In genomic region chr9:106288864-106289263, GRCm38 (mm10) we compare ENCODE assay signal across 8 mouse cellular contexts. TPM values are rescaled to one million over a fixed set of nuclear protein-coding genes. Genes with fewer than 3 reads are reported as not detected.
A peak's percentile ranks its signal among the peaks of the same experiment; 100 is the strongest.
DNase-seq lines count a peak whose midpoint lies in the region; ATAC-seq lines count a peak whose summit lies in the region.

No protein-coding gene starts in this region.

- H3K27ac ChIP-seq in embryonic facial prominence, embryonic 11.5 days (replicated peaks; ENCODE audit: low read depth, low read length) = no peak overlapping the region
- H3K27ac ChIP-seq in limb, embryonic 13.5 days = no peak overlapping the region
- H3K27ac ChIP-seq in stomach, embryonic 15.5 days = no peak overlapping the region

- 27% methylated on average over 3 of the region's 3 CpGs for WGBS in embryonic facial prominence, embryonic 11.5 days
- 23% methylated on average over 3 of the region's 3 CpGs for WGBS in limb, embryonic 13.5 days
- 27% methylated on average over 3 of the region's 3 CpGs for WGBS in stomach, embryonic 15.5 days

- H3K27me3 ChIP-seq in embryonic facial prominence, embryonic 11.5 days (ENCODE audit: control insufficient read depth, insufficient read depth, low read length) = no peaks in the 10 kb centered on the region
- H3K27me3 ChIP-seq in limb, embryonic 13.5 days = no peaks in the 10 kb centered on the region
- no peaks in the 10 kb centered on the region for H3K27me3 ChIP-seq in stomach, embryonic 15.5 days (replicated peaks)

- ATAC-seq in embryonic facial prominence, embryonic 11.5 days (replicated peaks; ENCODE audit: insufficient number of reproducible peaks, low FRiP score, low TSS enrichment, low read depth) = no peak
- ATAC-seq in granulocyte monocyte progenitor cell, adult 5-6 weeks (replicated peaks; ENCODE audit: poor library complexity, severe bottlenecking) = peak; percentile 79
- ATAC-seq in limb, embryonic 13.5 days (ENCODE audit: low FRiP score, low read depth) = peak; percentile 80
- peak; percentile 49; the same call in 1 of the 2 replicates for ATAC-seq in monocyte, adult 5-6 weeks (replicated peaks; ENCODE audit: insufficient number of reproducible peaks, low FRiP score, low TSS enrichment, poor library complexity, severe bottlenecking)
- peak; percentile 61; the same call in 1 of the 2 replicates for ATAC-seq in stomach, embryonic 15.5 days (ENCODE audit: insufficient read depth, low FRiP score, low read depth)

- peak; percentile 73 for DNase-seq in 416B (ENCODE audit: low read depth)
- peak; percentile 52 for DNase-seq in adrenal gland, adult 8-10 months
- DNase-seq in embryonic facial prominence, embryonic 11.5 days (ENCODE audit: low spot score) = peak; percentile 81
- peak; percentile 63 to 87 for DNase-seq in kidney, adult 8-10 months

- no peak overlapping the region for H3K4me3 ChIP-seq in embryonic facial prominence, embryonic 11.5 days (ENCODE audit: low read depth, low read length)
- no peak overlapping the region for H3K4me3 ChIP-seq in limb, embryonic 13.5 days
- no peak overlapping the region for H3K4me3 ChIP-seq in stomach, embryonic 15.5 days (replicated peaks)

- H3K36me3 ChIP-seq in embryonic facial prominence, embryonic 11.5 days (replicated peaks; ENCODE audit: control insufficient read depth, insufficient read depth, low read depth, low read length) = no peaks in the 10 kb centered on the region
- H3K36me3 ChIP-seq in limb, embryonic 13.5 days = peaks cover 56% of the 10 kb centered on the region
- H3K36me3 ChIP-seq in stomach, embryonic 15.5 days = peaks cover 23% of the 10 kb centered on the region; the same call in 1 of the 2 replicates

- no peaks in the 10 kb centered on the region for H3K9me3 ChIP-seq in embryonic facial prominence, embryonic 11.5 days (replicated peaks; ENCODE audit: control insufficient read depth, low read length)
- H3K9me3 ChIP-seq in limb, embryonic 13.5 days = no peaks in the 10 kb centered on the region
- H3K9me3 ChIP-seq in stomach, embryonic 15.5 days = no peaks in the 10 kb centered on the region

- no peak overlapping the region for H3K4me2 ChIP-seq in embryonic facial prominence, embryonic 11.5 days (ENCODE audit: low read depth, low read length)
- no peak overlapping the region for H3K4me2 ChIP-seq in limb, embryonic 13.5 days (replicated peaks)
- no peak overlapping the region for H3K4me2 ChIP-seq in stomach, embryonic 15.5 days

- H3K4me1 ChIP-seq in embryonic facial prominence, embryonic 11.5 days (ENCODE audit: control insufficient read depth, insufficient read depth, low read length) = no peaks in the 10 kb centered on the region
- H3K4me1 ChIP-seq in limb, embryonic 13.5 days = no peaks in the 10 kb centered on the region
- no peaks in the 10 kb centered on the region for H3K4me1 ChIP-seq in stomach, embryonic 15.5 days

- H3K9ac ChIP-seq in embryonic facial prominence, embryonic 11.5 days (replicated peaks; ENCODE audit: low read length) = no peak overlapping the region
- H3K9ac ChIP-seq in limb, embryonic 13.5 days = no peak overlapping the region
- H3K9ac ChIP-seq in stomach, embryonic 15.5 days = no peak overlapping the region

RNA-seq across cellular contexts. Expression of gene Poc1a, which starts 8.0 kb away (rescaled TPM):
- total RNA-seq in adrenal gland, adult 8-10 months (2022) = 1 to 10 TPM; 3.9 to 6.5 (median 5.5) TPM
- polyA plus RNA-seq in embryonic facial prominence, embryonic 11.5 days (2014; fragmentation: Nextera tagmentation; extraction: Ambion mirVana) = 29.7 and 34.2 TPM in 2 replicates
- 42.4 and 49.8 TPM in 2 replicates for total RNA-seq in granulocyte monocyte progenitor cell, adult 5-6 weeks (2014; fragmentation: Nextera tagmentation)
- 20.4 and 30.3 TPM in 2 replicates for total RNA-seq in granulocyte monocyte progenitor cell, adult 5-6 weeks (2017)
- 23.8 and 24.0 TPM in 2 replicates for polyA plus RNA-seq in limb, embryonic 13.5 days (2015; fragmentation: Nextera tagmentation; extraction: Ambion mirVana)
- 0.38 to 2.4 TPM (median 0.85 TPM) in 3 replicates for total RNA-seq in monocyte, adult 5-6 weeks (2017)
- polyA plus RNA-seq in stomach, embryonic 15.5 days (2015; fragmentation: Nextera tagmentation; extraction: Ambion mirVana) = 24.7 and 25.4 TPM in 2 replicates

RNA-seq across cellular contexts. Expression of gene Alas1, which starts 40.4 kb away (rescaled TPM):
- total RNA-seq in adrenal gland, adult 8-10 months (2022) = 1,000 to 10,000 TPM in 3 of 4 experiments, 100 to 1,000 TPM in 1; 739 to 2,154 (median 1,752) TPM
- 95.1 and 97.4 TPM in 2 replicates for polyA plus RNA-seq in embryonic facial prominence, embryonic 11.5 days (2014; fragmentation: Nextera tagmentation; extraction: Ambion mirVana)
- total RNA-seq in granulocyte monocyte progenitor cell, adult 5-6 weeks (2014; fragmentation: Nextera tagmentation) = 613 and 665 TPM in 2 replicates
- 822 and 987 TPM in 2 replicates for total RNA-seq in granulocyte monocyte progenitor cell, adult 5-6 weeks (2017)
- polyA plus RNA-seq in limb, embryonic 13.5 days (2015; fragmentation: Nextera tagmentation; extraction: Ambion mirVana) = 99.9 and 101 TPM in 2 replicates
- total RNA-seq in monocyte, adult 5-6 weeks (2017) = 26.0 to 28.0 TPM (median 27.3 TPM) in 3 replicates
- polyA plus RNA-seq in stomach, embryonic 15.5 days (2015; fragmentation: Nextera tagmentation; extraction: Ambion mirVana) = 109 TPM in 2 replicates

Comparison
In these comparisons a context has a peak if more than half of its experiments do, and no peak if none do; other contexts are left out.
1. RNA of gene Alas1, which starts 40.4 kb away (total RNA-seq): 739 to 2,154 TPM in adrenal gland, adult 8-10 months and 613 to 987 TPM in granulocyte monocyte progenitor cell, adult 5-6 weeks; 26.0 to 28.0 TPM in monocyte, adult 5-6 weeks; every median in the first group is over 10 times any median in the second.
2. Peak in every context shown above with its lines, with median percentiles within 50 percentile points of each other: DNase-seq.